Mouse (Mus musculus) WW6 (cell line): ENCODE data around the gene Ahcyl2.

Source experiments
- DNase-seq: peaks from one replicate; pipeline ENCODE4 v3.0.0-alpha.2; 2013; ENCODE audit warnings: low read depth, low spot score

Ahcyl2 gene

DNA sequence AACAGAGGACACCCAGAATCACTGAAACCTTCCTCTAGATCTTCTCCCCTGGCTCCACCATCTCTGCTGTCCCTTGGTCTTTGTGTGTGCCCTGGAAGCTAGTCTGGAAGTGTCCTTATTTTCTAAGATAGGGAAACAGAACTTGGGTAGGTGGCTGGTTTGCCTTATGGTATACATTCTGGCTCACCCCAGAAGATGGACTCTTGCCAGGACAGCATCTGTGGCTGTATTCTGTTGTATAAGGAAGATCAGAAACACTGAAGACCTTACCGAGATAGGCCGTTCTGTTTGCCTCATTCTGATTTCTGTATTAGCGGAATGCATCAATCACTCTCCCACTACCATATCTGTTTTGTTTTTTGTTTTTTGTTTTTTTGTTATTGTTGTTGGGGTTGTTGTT, 142.8 kb downstream of the Ahcyl2 start:
- DNase-seq, result no peak

DNA sequence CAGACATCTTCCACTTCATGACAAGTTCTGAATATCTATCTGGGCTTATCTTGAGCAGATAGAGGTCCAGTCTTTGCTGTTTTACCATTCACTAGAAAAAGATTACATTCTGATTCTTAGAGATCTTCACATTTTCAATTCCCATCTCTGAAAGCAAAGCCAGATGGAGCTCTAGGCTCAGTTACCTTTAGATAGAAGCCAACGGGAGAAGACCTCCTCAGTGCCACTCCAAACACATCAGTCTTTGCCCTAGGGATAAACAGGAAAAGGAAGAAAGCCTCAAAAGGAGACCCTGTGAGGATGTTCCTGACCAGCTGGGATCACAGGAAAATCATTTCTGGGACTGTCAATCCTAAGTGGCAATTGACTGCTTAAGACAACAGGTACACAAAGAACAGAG, 145.9 kb downstream of the Ahcyl2 start:
- no peak for DNase-seq

DNA sequence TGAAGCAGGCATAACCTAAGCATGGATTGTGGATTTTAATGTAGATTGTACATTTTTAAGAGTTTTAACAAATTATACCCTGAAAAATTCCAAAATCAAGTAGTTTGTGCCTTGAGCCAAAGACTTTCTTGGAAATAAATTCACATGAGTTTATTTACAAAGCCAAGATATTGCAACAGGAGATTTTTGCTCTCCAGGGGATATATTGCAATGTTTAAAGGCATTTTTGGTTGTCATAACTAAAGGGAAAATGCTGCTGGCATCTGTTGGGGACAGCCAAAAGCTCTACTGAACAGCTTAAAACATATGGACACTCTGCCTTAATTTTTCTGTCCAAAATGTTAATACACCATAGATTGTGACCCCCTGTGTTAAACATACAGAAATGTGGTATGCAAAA, 146.3 kb downstream of the Ahcyl2 start:
- no peak for DNase-seq

DNA sequence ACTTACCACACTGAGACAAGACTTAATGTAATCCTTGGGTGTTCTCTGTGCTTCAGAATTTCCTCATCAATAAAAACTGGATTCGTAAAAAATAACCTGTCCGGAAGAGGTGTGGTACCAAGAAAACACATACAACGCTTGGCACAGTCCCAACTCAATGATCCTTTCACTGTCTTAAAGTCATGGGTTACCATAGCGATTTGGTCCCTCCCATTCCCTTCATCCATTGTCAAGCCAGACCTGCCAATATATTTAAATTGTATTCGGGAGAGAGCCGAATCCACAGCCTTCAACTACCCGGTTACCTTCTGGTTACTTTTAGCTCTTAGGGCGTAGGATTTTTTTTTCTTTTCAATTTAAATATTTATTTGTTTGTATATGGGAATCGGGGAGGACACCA, 148.0 kb downstream of the Ahcyl2 start:
- no peak for DNase-seq

DNA sequence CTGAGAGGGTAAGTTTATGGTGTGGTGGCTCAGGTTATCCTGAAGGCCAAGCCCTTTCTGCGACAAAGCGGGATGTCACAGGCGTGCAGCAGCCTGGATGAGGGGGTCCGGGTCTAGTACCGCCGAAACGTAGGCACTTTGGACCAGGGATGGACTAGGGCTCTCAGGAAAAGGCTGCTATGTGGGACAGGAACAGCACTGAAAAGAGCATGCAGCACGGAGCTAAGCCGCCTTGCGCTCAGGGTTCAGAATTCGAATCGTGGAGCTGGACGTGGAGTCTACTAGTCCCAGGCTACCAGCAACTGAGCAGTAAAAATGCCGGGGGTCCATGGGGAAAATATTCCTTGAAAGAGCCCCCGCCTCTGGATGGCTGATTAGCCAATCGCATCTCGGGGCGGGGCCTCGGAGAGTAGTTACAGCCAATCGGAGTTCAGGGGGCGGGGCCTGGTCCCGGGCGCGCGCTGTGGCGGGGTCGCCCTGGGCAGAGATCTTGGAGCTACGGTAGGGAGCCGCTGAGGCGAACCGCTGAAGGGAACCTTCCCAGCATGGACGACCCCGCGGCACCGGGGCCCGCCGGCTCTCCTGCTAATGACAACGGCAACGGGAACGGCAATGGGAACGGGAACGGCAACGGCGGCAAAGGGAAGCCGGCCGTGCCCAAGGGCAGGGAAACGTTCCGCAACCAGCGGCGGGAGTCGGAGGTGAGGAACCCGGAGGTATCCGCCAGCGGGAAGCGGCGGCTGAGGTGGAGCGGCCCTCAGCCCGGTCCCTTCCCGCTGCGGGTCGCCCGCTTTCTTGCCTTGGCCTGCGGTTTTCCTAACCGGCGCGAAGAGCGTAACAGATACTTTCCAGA, 148.9 kb downstream of the Ahcyl2 start, which contains the start of gene Strip2:
TSS of gene Strip2 (plus strand) at position 483 of the 853 bp plus-strand sequence.
- peak; percentile 83 for DNase-seq

DNA sequence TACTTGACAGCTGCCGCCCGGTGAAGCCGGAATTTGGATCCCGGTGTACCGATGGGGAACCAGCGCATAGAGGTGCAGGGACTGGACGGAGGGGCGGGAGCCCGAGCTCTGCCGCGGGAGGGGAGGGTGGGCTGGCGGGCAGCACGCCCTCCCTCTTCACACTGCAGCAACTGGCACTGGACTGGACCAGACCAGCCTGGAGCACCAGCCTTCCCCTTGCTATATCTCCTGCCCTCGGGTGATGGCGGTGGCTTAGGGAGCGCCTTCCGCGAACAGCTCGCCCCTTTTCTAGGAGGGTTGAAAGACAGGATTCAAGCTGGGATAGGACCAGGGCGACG, 149.5 kb downstream of the Ahcyl2 start:
- peak; percentile 22 for DNase-seq

DNA sequence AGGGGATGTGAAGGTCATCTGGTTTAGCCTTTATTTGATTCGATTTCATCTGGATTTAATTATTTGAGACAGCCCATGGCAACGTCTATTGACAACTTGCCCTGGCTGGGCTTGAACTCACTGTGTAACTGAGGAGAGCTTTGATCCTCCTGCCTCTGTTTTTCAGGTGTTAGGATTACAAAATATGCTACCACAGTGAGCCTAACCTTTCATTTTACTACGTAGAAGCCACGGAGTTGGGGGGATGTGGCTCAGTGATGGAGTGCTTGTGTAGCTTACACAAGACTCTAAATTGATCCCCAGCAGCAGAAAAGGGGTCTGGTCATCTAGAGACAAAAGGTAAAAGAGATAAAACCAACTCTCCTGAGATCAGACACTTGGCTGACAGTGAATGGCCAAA, 150.1 kb downstream of the Ahcyl2 start:
- no peak for DNase-seq

DNA sequence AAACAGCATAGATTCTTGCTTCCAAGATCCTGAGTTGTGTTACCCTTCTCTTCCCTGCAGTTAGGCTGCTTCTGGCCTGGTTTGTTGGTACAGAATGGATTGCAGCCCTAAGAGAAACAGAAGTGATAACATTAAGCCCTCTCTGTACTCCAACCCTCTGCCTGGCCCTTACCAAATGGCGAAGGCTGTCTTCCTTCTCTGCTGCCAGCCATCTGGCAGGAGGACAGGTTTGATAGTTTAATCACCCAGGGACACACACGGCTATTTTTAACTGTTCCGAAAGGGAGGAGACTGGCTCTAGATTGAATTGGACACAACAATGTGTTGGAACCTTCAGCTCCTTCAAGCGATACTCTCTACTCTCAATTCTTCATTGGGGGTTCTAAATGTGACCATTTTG, 155.7 kb downstream of the Ahcyl2 start:
- DNase-seq, result no peak

DNA sequence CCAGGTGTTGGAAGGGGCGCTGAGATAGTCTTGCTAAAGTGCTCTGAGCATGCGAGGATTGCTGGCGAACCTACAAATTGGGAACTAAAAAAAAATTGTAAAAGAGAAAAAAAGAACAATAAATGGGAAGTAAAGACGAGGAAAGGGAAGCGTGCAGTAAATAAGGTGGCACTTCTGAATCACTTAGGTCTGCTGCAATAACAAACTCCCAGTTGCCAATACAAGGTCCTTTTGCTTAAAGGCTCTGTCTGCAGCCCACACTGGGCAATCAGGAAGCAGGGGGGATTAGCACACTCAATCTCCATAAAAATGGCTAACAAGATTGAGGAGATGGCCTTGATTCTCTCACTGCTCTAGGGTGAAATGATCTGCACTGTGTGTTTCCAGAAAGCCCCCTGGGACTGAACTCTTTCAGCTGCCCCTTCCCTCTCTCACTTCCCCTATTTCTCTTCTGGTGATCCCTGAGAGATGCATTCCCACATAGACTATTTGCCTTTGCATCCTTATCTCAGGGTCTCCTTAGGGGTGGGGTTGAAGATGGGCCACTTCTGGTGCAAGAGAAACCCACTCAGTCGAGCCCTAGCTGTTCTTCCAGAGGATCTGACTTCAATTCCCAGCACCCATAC, 157.9 kb downstream of the Ahcyl2 start:
- no peak for DNase-seq

DNA sequence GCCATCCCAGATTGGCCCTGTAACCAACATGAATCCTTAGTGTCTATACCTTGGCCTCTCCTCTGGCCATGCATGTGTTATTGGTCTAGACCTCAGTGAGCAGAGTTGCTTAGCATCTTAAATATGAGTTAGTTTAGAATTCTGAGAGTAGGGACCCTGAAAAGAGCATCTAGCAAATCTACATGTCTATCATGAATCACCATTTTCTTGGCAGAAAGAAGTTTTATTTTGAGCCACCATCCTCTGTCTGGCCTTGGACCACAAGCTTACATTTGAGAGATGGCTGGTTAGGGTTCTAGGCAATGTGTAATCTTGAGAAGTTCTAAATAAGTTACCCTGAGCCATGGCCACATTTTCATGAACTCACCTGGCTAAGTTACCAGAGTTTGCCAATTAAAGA, 162.3 kb downstream of the Ahcyl2 start:
- DNase-seq, result no peak

DNA sequence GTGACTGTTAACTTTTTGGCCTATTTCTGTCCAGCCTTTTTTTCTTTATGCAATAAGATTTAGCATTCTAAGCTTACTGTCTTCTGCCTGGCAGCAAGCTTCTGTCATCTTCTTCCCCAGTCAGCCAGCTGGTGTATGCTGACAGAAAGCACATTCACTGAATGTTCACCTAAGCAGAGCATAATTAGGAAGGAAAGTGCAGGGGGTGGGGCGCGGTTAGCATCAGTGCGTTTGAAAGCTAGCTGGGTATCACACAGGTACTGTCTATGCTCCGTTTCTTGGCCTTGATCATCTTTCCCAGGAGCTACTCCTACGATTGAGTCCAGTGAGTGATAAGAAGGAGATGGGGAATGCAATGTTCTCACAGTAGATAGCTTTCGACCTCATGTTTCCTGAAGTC, 162.9 kb downstream of the Ahcyl2 start:
- no peak for DNase-seq

DNA sequence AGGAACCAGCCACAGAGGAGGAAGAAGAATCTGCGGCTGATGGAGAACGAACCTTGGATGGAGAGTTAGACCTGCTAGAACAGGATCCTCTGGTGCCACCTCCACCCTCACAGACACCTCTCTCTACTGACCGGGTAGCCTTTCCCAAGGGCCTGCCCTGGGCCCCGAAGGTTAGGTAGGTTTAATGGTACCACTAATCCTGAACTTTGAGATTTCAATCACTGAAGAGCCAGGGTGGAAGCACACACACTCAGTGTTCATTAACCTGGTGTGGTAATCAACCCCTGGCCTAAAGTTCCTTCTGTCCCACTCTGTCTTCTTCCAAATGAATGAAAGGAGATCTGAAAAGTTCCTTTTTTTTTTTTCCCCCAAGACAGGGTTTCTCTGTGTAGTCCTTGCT, 163.4 kb downstream of the Ahcyl2 start:
- no peak for DNase-seq

DNA sequence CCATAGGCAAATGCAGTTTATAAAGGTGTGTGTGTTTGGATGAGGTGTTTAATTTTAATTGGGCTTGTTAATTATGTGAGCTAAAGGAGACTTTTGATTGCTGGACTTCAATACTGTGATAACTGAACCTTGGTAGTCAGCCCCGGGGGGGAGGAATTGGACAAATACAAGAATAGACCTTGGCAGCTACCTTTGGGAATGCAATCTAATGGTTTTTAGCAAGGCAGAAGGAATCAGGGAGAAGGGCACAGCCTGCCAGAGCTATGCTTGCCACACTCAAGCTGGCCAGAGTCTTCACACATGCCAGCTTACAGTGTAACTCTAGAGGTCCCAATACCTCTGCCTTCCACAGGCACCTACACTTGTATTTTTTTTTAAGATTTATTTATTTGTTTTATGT, 167.9 kb downstream of the Ahcyl2 start:
- DNase-seq, result no peak

DNA sequence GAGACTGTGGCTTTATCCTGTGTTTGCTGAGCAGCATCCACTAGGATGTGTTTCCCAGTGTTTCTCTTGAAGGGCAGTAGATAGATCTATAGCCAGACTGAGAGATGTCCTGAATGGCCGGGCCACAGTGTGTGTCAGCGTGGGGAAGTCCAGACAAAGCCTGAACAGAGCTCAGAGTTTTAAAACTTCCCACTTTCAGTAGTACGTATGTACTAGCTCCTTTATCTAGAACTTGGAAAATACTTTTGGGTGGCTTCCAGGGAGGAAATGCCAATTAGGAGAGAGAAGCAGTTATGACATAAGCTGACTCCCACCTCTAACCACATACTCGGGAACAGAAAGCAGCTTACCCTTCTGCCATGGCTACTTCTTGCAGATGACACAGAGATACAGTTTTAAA, 172.6 kb downstream of the Ahcyl2 start:
- no peak for DNase-seq

DNA sequence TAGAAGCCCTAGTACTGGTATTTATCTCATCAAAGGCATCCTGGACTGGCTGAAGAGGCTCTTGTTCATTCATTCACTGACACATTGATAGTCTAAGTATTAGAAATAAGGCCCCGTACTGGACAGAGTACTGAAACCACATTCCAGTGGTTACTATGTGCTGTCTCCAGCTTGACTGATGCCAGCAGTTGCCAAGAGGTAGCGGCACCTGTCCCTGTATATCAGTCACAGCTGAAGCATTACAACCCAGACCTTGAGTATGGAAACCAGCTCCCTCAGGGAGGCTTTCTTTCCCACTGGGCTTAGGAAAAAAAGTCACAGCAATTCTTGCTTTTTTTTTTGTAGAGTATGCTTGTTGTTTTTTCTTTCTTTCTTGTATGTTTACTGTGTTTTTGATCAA, 173.2 kb downstream of the Ahcyl2 start:
- DNase-seq, result no peak

DNA sequence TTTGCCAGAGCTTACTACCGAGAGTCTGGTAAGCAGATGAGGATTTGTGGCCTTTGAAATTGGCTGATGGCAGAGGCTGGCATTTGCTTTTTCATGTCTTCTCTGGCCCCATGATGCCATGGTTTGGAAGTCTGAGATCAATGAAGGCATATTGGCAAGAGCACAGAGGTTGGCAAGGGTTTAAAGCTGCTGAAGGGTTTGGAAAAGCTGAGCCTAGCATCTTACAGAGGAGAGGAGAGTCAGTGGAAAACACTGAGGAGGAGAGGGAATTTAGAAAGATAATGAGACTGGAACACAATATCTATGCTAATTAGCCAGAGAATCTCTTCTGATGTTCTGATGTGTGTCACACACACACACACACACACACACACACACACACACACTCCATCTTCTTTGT, 176.7 kb downstream of the Ahcyl2 start:
- DNase-seq, result no peak

DNA sequence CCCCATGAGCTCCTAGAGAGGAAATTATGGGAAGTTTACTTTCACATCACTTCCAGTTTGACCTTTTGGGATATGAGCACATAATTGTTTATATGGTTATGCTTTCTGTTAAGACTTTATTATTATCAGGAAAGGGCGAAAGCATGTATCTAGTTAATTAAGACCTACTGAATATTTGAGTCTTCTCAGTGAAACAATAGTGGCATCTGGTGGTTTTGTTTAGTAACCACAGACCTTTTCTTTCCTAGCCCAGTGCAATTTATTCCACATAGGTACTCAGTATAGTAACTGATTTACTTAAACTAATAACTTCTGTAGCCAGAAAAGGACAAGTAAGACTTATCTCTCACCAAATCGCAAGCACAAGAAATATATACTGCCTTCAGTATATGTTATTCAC, 178.8 kb downstream of the Ahcyl2 start:
- no peak for DNase-seq

DNA sequence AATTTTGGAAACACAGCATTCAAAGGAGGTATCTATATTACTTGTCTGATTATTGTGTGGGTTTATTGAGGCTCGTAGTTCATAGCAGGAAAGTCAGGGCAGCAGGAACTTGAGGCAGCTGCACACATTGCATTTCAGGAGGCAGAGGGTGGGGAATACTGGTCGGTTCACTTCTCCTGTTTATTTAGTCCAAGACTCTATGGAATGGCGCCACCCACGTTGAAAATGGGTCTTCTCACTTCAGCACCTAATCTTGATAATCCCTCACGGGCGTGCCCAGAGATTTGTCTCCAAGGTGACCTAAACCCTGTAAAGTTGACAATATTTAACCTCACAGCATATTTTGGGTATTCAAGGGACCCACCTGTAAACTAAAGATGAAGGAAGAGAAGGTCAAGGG, 180.0 kb downstream of the Ahcyl2 start:
- no peak for DNase-seq

DNA sequence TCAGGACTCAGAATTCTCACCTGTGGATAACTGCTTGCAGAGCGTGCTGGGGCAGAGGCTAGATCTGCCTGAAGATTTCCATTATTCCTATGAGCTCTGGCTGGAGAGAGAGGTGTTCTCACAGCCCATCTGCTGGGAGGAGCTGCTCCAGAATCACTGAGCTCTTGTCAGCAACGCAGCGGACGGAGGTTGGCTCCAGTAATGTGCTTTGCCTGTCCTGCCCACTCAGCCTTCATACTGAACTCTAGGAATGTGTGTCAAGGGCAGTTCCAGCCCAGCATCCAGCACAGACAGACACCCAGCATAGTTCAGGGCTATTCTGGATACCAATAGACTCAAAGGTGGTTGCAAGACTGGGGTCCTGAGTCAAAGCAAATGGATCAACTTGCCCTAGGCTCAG, 188.9 kb downstream of the Ahcyl2 start:
- DNase-seq, result no peak

DNA sequence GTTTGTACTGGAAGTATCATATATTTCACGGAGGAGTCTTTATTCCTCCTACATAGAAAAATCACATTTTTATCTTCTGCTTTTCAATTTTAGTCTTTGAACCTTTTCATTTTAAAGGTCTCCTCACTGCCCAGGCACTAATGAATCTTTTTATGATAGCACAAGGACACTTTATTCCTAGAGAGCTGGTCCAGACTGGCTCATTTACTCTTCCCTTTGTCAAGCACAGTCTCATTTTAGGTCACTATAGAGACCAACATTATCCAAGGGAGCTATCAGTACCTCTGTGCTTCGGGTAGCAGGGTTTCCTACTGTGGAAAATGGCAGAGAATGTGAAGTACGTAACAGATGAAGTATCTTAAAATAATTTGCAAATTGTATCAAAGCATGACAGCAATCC, 190.9 kb downstream of the Ahcyl2 start:
- no peak for DNase-seq

DNA sequence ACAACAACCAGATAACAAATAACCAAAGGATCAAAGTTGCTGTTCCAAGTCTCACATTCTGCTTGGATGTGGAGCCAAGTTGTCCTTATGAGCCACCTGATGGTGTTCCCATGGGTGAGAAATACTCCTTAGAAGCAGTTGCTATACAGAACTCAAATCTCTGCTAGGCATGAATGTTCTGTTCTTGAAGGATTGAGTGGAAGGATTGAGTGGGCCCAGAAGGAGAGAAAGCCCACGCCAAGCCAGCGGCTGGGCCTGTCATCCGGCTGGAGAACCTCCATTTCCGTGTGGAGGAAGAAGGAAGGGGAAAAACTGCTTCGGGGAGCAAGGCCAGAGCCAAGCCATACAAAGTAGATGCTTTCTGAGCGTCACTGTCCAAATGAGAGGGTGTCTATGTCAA, 193.3 kb downstream of the Ahcyl2 start:
- no peak for DNase-seq
